9 mouse cellular contexts compared by ENCODE assay signal in genomic region chr9:23394652-23395317, GRCm38 (mm10).
DNase-seq lines count a peak whose midpoint lies in the region; ATAC-seq and TF ChIP-seq lines count a peak whose summit lies in the region.
"Had no signal": no experiment of that assay in that cellular context is flagged by ENCODE, and none has a peak within 500 bp of the region (broad histone marks: within the 10 kb centered on the region; RNA-seq: fewer than 3 reads in every experiment).

No protein-coding gene starts in this region.

- TF ChIP-seq POLR2A in CH12.LX (IDR thresholded peaks at IDR 0.05; ENCODE audit: low read depth, low read length): no peak
- TF ChIP-seq POLR2A in lung, adult 2 months (IDR thresholded peaks at IDR 0.05; ENCODE audit: borderline replicate concordance, extremely low read depth, low read depth, low read length): no peak

- H3K4me2 ChIP-seq in CH12.LX (ENCODE audit: insufficient read depth, low read depth, poor library complexity, severe bottlenecking): no peak overlapping the region
- H3K4me2 ChIP-seq: forebrain, embryonic 15.5 days had no signal

- H3K4me3 ChIP-seq in CH12.LX (replicated peaks in 1 of 3; ENCODE audit: low read depth in 2 of 3, low read length in 2 of 3, poor library complexity in 1 of 3): no peak overlapping the region
- H3K4me3 ChIP-seq in lung, adult 2 months (replicated peaks; ENCODE audit: extremely low read depth, low read depth, low read length): no peak overlapping the region
- H3K4me3 ChIP-seq: forebrain, embryonic 15.5 days had no signal

- no peak overlapping the region for H3K9ac ChIP-seq in CH12.LX (ENCODE audit: insufficient read depth, low read depth)
- H3K9ac ChIP-seq: forebrain, embryonic 15.5 days had no signal

- no peaks in the 10 kb centered on the region for H3K79me2 ChIP-seq in CH12.LX (replicated peaks; ENCODE audit: control insufficient read depth, extremely low read depth, insufficient read depth, poor library complexity, severe bottlenecking)

- DNase-seq in adrenal gland, postnatal 10 days: peak; percentile 36
- DNase-seq in adrenal gland, postnatal 4 days (ENCODE audit: low spot score in 2 of 2): no peak
- DNase-seq in layer of hippocampus, adult 11-12 months (ENCODE audit: low spot score): peak; percentile 24
- DNase-seq in layer of hippocampus, postnatal 10 days (ENCODE audit: low spot score in 2 of 2): no peak
- DNase-seq in CH12.LX (ENCODE audit: extremely low read depth): peak; percentile 35
- peak; percentile 37 for DNase-seq in lung, adult 2 months
- no peak for DNase-seq in T-cell, adult 2 months (ENCODE audit: low spot score)

- no peak for ATAC-seq in frontal cortex, adult (ENCODE audit: low TSS enrichment)
- ATAC-seq: forebrain, embryonic 15.5 days had no signal

- 51% methylated on average over 6 of the region's 6 CpGs for WGBS in lung, adult 2 months

- peak; percentile 25 to 76; a peak in 3 of 4 replicates for TF ChIP-seq CTCF in CH12.LX (conservative IDR thresholded peaks at IDR 0.05 in 1 of 2, IDR thresholded peaks at IDR 0.05 in 1 of 2; ENCODE audit: low read depth in 2 of 2, low read length in 2 of 2)
- 0 out of 2 replicates have a peak, but pooled peaks have one; percentile 23 for TF ChIP-seq CTCF in lung, adult 2 months (IDR thresholded peaks at IDR 0.05; ENCODE audit: insufficient read depth, low read length)

- TF ChIP-seq EP300 in CH12.LX (IDR thresholded peaks at IDR 0.05; ENCODE audit: low read length): no peak

- H3K9me3 ChIP-seq in CH12.LX (replicated peaks; ENCODE audit: low read length): no peaks in the 10 kb centered on the region
- H3K9me3 ChIP-seq: forebrain, embryonic 15.5 days had no signal

- no peaks in the 10 kb centered on the region for H3K27me3 ChIP-seq in CH12.LX (replicated peaks)
- H3K27me3 ChIP-seq: forebrain, embryonic 15.5 days had no signal

- TF ChIP-seq RAD21 in CH12.LX (IDR thresholded peaks at IDR 0.05; ENCODE audit: low read depth, low read length): peak; percentile 78

- in situ Hi-C loops in CH12.LX (cut with MboI; ENCODE audit: low pct_ligation_motif_present, low pct_unique_long_range_greater_than_20kb, low sequenced_read_pairs): loop anchor here (10.0 kb wide), 1 partner anchor 370 kb away; no protein-coding TSS in a partner anchor

- dilution Hi-C loops in CH12.LX (cut with MboI; ENCODE audit: extremely low pct_ligation_motif_present, extremely low pct_unique_long_range_greater_than_20kb, low sequenced_read_pairs): no loop called here

- H3K27ac ChIP-seq in CH12.LX (ENCODE audit: insufficient read depth, low read depth): no peak overlapping the region
- H3K27ac ChIP-seq: forebrain, embryonic 15.5 days had no signal

- H3K4me1 ChIP-seq in CH12.LX (ENCODE audit: control insufficient read depth in 1 of 2, insufficient read depth in 2 of 2): peaks cover 4 to 8% of the 10 kb centered on the region in 2 experiments
- no peaks in the 10 kb centered on the region for H3K4me1 ChIP-seq in lung, adult 2 months (ENCODE audit: control insufficient read depth, insufficient read depth, low read length)
- H3K4me1 ChIP-seq: forebrain, embryonic 15.5 days had no signal

- peaks cover 0 to 4% of the 10 kb centered on the region in 2 experiments for H3K36me3 ChIP-seq in CH12.LX (replicated peaks in 1 of 2; ENCODE audit: control insufficient read depth in 1 of 2, insufficient read depth in 1 of 2, low read length in 1 of 2)
- H3K36me3 ChIP-seq: forebrain, embryonic 15.5 days had no signal

TF ChIP-seq in CH12.LX, 34 proteins besides CTCF, POLR2A, EP300 and RAD21:
- TF ChIP-seq TCF12 (IDR thresholded peaks at IDR 0.05; ENCODE audit: low read depth, low read length): no peak
- no peak for TF ChIP-seq GABPA (IDR thresholded peaks at IDR 0.05; ENCODE audit: insufficient replicate concordance, low read depth, low read length)
- TF ChIP-seq CHD1 (IDR thresholded peaks at IDR 0.05; ENCODE audit: low read depth, low read length): no peak
- no peak for TF ChIP-seq BHLHE40 (IDR thresholded peaks at IDR 0.05; ENCODE audit: low read depth, low read length)
- no peak for TF ChIP-seq TBP (conservative IDR thresholded peaks at IDR 0.05; ENCODE audit: low read depth, low read length)
- TF ChIP-seq MEF2A (IDR thresholded peaks at IDR 0.05; ENCODE audit: borderline replicate concordance, low read depth, low read length): no peak
- no peak for TF ChIP-seq JUND (conservative IDR thresholded peaks at IDR 0.05; ENCODE audit: low read depth, low read length)
- peak; percentile 89 for TF ChIP-seq SMC3 (IDR thresholded peaks at IDR 0.05; ENCODE audit: low read depth, low read length)
- no peak for TF ChIP-seq IRF4 (IDR thresholded peaks at IDR 0.05; ENCODE audit: low read depth, low read length)
- TF ChIP-seq ZNF384 (IDR thresholded peaks at IDR 0.05; ENCODE audit: low read depth, low read length): no peak
- TF ChIP-seq ZC3H11A (IDR thresholded peaks at IDR 0.05; ENCODE audit: low read depth, low read length): peak; percentile 52
- TF ChIP-seq MAZ (IDR thresholded peaks at IDR 0.05; ENCODE audit: low read depth, low read length): no peak
- no peak for TF ChIP-seq MAX (IDR thresholded peaks at IDR 0.05; ENCODE audit: low read length)
- no peak for TF ChIP-seq ZKSCAN1 (IDR thresholded peaks at IDR 0.05; ENCODE audit: borderline replicate concordance, low read depth, low read length)
- TF ChIP-seq UBTF (IDR thresholded peaks at IDR 0.05; ENCODE audit: low read depth, low read length): no peak
- TF ChIP-seq SIN3A (IDR thresholded peaks at IDR 0.05; ENCODE audit: low read length): no peak
- no peak for TF ChIP-seq ETS1 (conservative IDR thresholded peaks at IDR 0.05; ENCODE audit: low read depth, low read length)

Comparison
In these comparisons a context has a peak if more than half of its experiments do, and no peak if none do; other contexts are left out.
1. DNase-seq: peak in adrenal gland, postnatal 10 days (single experiment), layer of hippocampus, adult 11-12 months (single experiment), CH12.LX (single experiment) and lung, adult 2 months (single experiment); none in adrenal gland, postnatal 4 days (0 of 2), layer of hippocampus, postnatal 10 days (0 of 2) and T-cell, adult 2 months (single experiment).